Mouse (Mus musculus): ENCODE results near the gene Nkx1-2. TPM values are rescaled to one million over a fixed set of nuclear protein-coding genes. Genes with fewer than 3 reads are reported as not detected.

Nkx1-2 gene
- total RNA-seq, 2 experiments from 2014 or later: not detected

- intact Hi-C loops (cut with DNase I): no loop called here
- DNase-seq (ENCODE audit: low spot score in 2 of 2): no peak
These were observed 9.0 kb upstream of the Nkx1-2 start for GRCm38 (mm10) chr7:132608316-132609020.

- intact Hi-C loops (cut with DNase I): no loop called here
- no peak for DNase-seq (ENCODE audit: low spot score in 2 of 2)
These were observed 6.3 kb upstream of the Nkx1-2 start for GRCm38 (mm10) chr7:132605689-132606088.

- intact Hi-C loops (cut with DNase I): no loop called here
- DNase-seq (ENCODE audit: low spot score in 2 of 2): no peak
These were observed 5.3 kb upstream of the Nkx1-2 start for GRCm38 (mm10) chr7:132604720-132605119.

- intact Hi-C loops (cut with DNase I): no loop called here
These were observed 1.5 kb upstream of the Nkx1-2 start for GRCm38 (mm10) chr7:132600926-132601325.

GRCm38 (mm10) chr7:132600026-132600425 lies 589 bp upstream of the Nkx1-2 start:
- no peak for DNase-seq (ENCODE audit: low spot score in 2 of 2)
- intact Hi-C loops (cut with DNase I): no loop called here

More at GRCm38 (mm10) chr7:132600926-132601325, 1.5 kb upstream of the Nkx1-2 start:
- no peak for DNase-seq (ENCODE audit: low spot score in 2 of 2)

GRCm38 (mm10) chr7:132597251-132598041 lies 2.0 kb downstream of the Nkx1-2 start:
- intact Hi-C loops (cut with DNase I): no loop called here
- no peak for DNase-seq (ENCODE audit: low spot score in 2 of 2)

- intact Hi-C loops (cut with DNase I): no loop called here
- no peak for DNase-seq (ENCODE audit: low spot score in 2 of 2)
These were observed 2.7 kb downstream of the Nkx1-2 start for GRCm38 (mm10) chr7:132596557-132597250.

- DNase-seq (ENCODE audit: low spot score in 2 of 2): no peak
- intact Hi-C loops (cut with DNase I): no loop called here
These were observed 3.6 kb downstream of the Nkx1-2 start for GRCm38 (mm10) chr7:132595787-132596186.

GRCm38 (mm10) chr7:132594325-132594724 lies 5.1 kb downstream of the Nkx1-2 start:
- DNase-seq (ENCODE audit: low spot score in 2 of 2): no peak
- intact Hi-C loops (cut with DNase I): no loop called here

- intact Hi-C loops (cut with DNase I): no loop called here
- DNase-seq (ENCODE audit: low spot score in 2 of 2): peak in 1 of 2 experiments; percentile 54
These were observed 5.7 kb downstream of the Nkx1-2 start for GRCm38 (mm10) chr7:132593762-132594161.

- no peak for DNase-seq (ENCODE audit: low spot score in 2 of 2)
- intact Hi-C loops (cut with DNase I): no loop called here
These were observed 9.8 kb downstream of the Nkx1-2 start for GRCm38 (mm10) chr7:132589610-132590009.

- intact Hi-C loops (cut with DNase I): no loop called here
- DNase-seq (ENCODE audit: low spot score in 2 of 2): no peak
These were observed 12.3 kb downstream of the Nkx1-2 start for GRCm38 (mm10) chr7:132587167-132587566.

GRCm38 (mm10) chr7:132585695-132586491 lies 13.5 kb downstream of the Nkx1-2 start:
- intact Hi-C loops (cut with DNase I): no loop called here
- DNase-seq (ENCODE audit: low spot score in 2 of 2): no peak

- intact Hi-C loops (cut with DNase I): no loop called here
- no peak for DNase-seq (ENCODE audit: low spot score in 2 of 2)
These were observed 18.0 kb downstream of the Nkx1-2 start for GRCm38 (mm10) chr7:132581441-132581840.

- intact Hi-C loops (cut with DNase I): no loop called here
- no peak for DNase-seq (ENCODE audit: low spot score in 2 of 2)
These were observed 18.9 kb downstream of the Nkx1-2 start for GRCm38 (mm10) chr7:132580511-132580910.

GRCm38 (mm10) chr7:132576891-132577290 lies 22.5 kb downstream of the Nkx1-2 start:
- intact Hi-C loops (cut with DNase I): loop anchor here (5.0 kb wide), 1 partner anchor 55 kb away; no protein-coding TSS in a partner anchor
- no peak for DNase-seq (ENCODE audit: low spot score in 2 of 2)

- intact Hi-C loops (cut with DNase I): loop anchor here (5.0 kb wide), 1 partner anchor 56 kb away; no protein-coding TSS in a partner anchor
These were observed 23.3 kb downstream of the Nkx1-2 start, which contains the start of gene Oat for GRCm38 (mm10) chr7:132576116-132576650. Gene Oat (minus strand): TSS chr7:132576398.

GRCm38 (mm10) chr7:132575623-132576022 lies 23.8 kb downstream of the Nkx1-2 start:
- intact Hi-C loops (cut with DNase I): loop anchor here (5.0 kb wide), 1 partner anchor 57 kb away; no protein-coding TSS in a partner anchor
- DNase-seq (ENCODE audit: low spot score in 2 of 2): peak; percentile 84 to 93

More at GRCm38 (mm10) chr7:132576116-132576650, 23.3 kb downstream of the Nkx1-2 start, which contains the start of gene Oat:
- peak; percentile 95 to 97 for DNase-seq (ENCODE audit: low spot score in 2 of 2)

- no peak for DNase-seq (ENCODE audit: low spot score in 2 of 2)
These were observed 24.8 kb downstream of the Nkx1-2 start for GRCm38 (mm10) chr7:132574646-132575045.

More at GRCm38 (mm10) chr7:132574646-132575045, 24.8 kb downstream of the Nkx1-2 start:
- intact Hi-C loops (cut with DNase I): loop anchor here (5.0 kb wide), 1 partner anchor 58 kb away; no protein-coding TSS in a partner anchor

Data from left cerebral cortex, postnatal 14 days (tissue).